Mouse (Mus musculus) megakaryocyte, embryonic 14.5 days (primary cell): ENCODE data around the gene Sufu.

Experiments used
- FLI1 ChIP-seq: IDR thresholded peaks from 2 replicates; pipeline ENCODE4 v1.6.1; 2012; ENCODE audit warnings: low read length, inconsistent platforms, mixed read lengths
- GATA1 ChIP-seq: IDR thresholded peaks from 3 replicates; pipeline ENCODE4 v1.6.1; 2012; ENCODE audit warnings: mixed read lengths, low read length, inconsistent platforms, borderline replicate concordance

- TF ChIP-seq GATA1 (no peak), FLI1 (no peak)
Measured at GRCm38 (mm10) chr19:46504085-46504552, 107.4 kb downstream of the Sufu start.
